Mouse (Mus musculus): ENCODE results near the gene Slamf9. TPM values are rescaled to one million over a fixed set of nuclear protein-coding genes. Genes with fewer than 3 reads are reported as not detected.

Gene Slamf9
- polyA plus RNA-seq, 1 experiment: 5.5 TPM

DNA sequence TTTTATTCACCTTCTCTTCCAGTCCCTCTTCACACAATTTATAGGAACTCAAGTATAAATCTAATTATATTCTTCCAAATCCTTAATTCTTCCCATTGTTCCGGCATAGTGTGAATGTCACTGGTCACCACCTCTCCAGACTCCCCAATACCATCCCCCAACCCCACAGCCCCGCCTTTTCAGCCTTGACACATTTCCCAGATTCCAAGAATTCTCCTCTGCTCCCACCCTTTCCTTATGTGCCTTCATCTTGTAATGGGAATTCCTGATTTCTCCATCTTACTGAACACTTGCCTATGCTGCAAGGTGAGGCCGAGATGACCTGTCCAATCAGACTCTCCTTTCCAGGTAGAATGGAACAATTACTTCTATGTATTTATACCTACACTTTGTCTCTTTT, 17.1 kb upstream of the Slamf9 start:
- no peak for TF ChIP-seq POLR2A (IDR thresholded peaks at IDR 0.05; ENCODE audit: low read depth, low read length)
- no peak for TF ChIP-seq CTCF (IDR thresholded peaks at IDR 0.05; ENCODE audit: extremely low read depth, insufficient read depth, insufficient read length, insufficient replicate concordance)
- Histone ChIP-seq H3K36me3 (ENCODE audit: control insufficient read depth, insufficient read depth, low read length) (no peaks in the 10 kb centered on the region), H3K4me1 (ENCODE audit: control insufficient read depth, insufficient read depth, insufficient read length) (peaks cover 9% of the 10 kb centered on the region), H3K27ac (ENCODE audit: insufficient read depth, low read length) (no peak overlapping the region), H3K4me3 (ENCODE audit: extremely low read depth, insufficient read depth, insufficient read length) (no peak overlapping the region), H3K27me3 (ENCODE audit: control insufficient read depth, insufficient read depth, low read length) (no peaks in the 10 kb centered on the region)
- 93% methylated on average over 3 of the region's 3 CpGs for WGBS
- no peak for DNase-seq (ENCODE audit: low read depth in 1 of 2, low spot score in 2 of 2)

- Histone ChIP-seq H3K27me3 (ENCODE audit: control insufficient read depth, insufficient read depth, low read length) (no peaks in the 10 kb centered on the region), H3K27ac (ENCODE audit: insufficient read depth, low read length) (no peak overlapping the region), H3K4me1 (ENCODE audit: control insufficient read depth, insufficient read depth, insufficient read length) (peaks cover 3% of the 10 kb centered on the region; the same call in 1 of the 2 replicates), H3K36me3 (ENCODE audit: control insufficient read depth, insufficient read depth, low read length) (no peaks in the 10 kb centered on the region), H3K4me3 (ENCODE audit: extremely low read depth, insufficient read depth, insufficient read length) (no peak overlapping the region)
- DNase-seq (ENCODE audit: low read depth in 1 of 2, low spot score in 2 of 2): no peak
- TF ChIP-seq CTCF (IDR thresholded peaks at IDR 0.05; ENCODE audit: extremely low read depth, insufficient read depth, insufficient read length, insufficient replicate concordance) (no peak), POLR2A (IDR thresholded peaks at IDR 0.05; ENCODE audit: low read depth, low read length) (no peak)
- WGBS: 90% methylated on average over 2 of the region's 2 CpGs
Observed at GRCm38 (mm10) chr1:172461602-172462001, 13.6 kb upstream of the Slamf9 start.

DNA sequence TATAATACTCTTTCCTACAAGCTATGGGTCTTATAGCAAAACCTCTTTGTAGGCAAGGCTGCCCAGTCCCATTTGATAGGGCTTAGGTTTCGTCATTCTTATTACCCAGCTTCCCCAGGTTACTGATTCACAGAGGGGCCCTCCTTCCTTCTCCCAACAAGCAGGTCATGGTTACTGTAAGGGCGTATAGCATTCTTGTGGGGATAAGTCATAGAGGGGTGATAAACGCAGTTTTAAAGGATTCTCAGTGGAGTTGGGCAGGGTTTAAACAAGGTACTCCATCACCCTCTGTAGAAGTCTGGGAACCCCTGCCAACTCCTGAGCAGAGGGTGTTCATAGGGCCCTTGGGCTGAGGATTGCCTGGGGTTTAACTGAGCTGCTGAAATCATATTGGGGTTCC, 12.6 kb upstream of the Slamf9 start:
- H3K27ac ChIP-seq (ENCODE audit: insufficient read depth, low read length): no peak overlapping the region
- H3K4me1 ChIP-seq (ENCODE audit: control insufficient read depth, insufficient read depth, insufficient read length): peaks cover 3% of the 10 kb centered on the region; the same call in 1 of the 2 replicates
- no peak for TF ChIP-seq CTCF (IDR thresholded peaks at IDR 0.05; ENCODE audit: extremely low read depth, insufficient read depth, insufficient read length, insufficient replicate concordance)
- no peak for TF ChIP-seq POLR2A (IDR thresholded peaks at IDR 0.05; ENCODE audit: low read depth, low read length)

GRCm38 (mm10) chr1:172463387-172464333, 11.5 kb upstream of the Slamf9 start:
- no peaks in the 10 kb centered on the region for H3K27me3 ChIP-seq (ENCODE audit: control insufficient read depth, insufficient read depth, low read length)
- peaks cover 3% of the 10 kb centered on the region; the same call in 1 of the 2 replicates for H3K4me1 ChIP-seq (ENCODE audit: control insufficient read depth, insufficient read depth, insufficient read length)
- TF ChIP-seq CTCF (IDR thresholded peaks at IDR 0.05; ENCODE audit: extremely low read depth, insufficient read depth, insufficient read length, insufficient replicate concordance) (no peak), POLR2A (IDR thresholded peaks at IDR 0.05; ENCODE audit: low read depth, low read length) (no peak)
- 63% methylated on average over 16 of the region's 16 CpGs for WGBS
- no peak overlapping the region for H3K27ac ChIP-seq (ENCODE audit: insufficient read depth, low read length)
- H3K36me3 ChIP-seq (ENCODE audit: control insufficient read depth, insufficient read depth, low read length): no peaks in the 10 kb centered on the region
- no peak for DNase-seq (ENCODE audit: low read depth in 1 of 2, low spot score in 2 of 2)
- no peak overlapping the region for H3K4me3 ChIP-seq (ENCODE audit: extremely low read depth, insufficient read depth, insufficient read length)

More for the DNA sequence above, 12.6 kb upstream of the Slamf9 start:
- 89% methylated on average over 3 of the region's 3 CpGs for WGBS
- H3K36me3 ChIP-seq (ENCODE audit: control insufficient read depth, insufficient read depth, low read length): no peaks in the 10 kb centered on the region
- no peaks in the 10 kb centered on the region for H3K27me3 ChIP-seq (ENCODE audit: control insufficient read depth, insufficient read depth, low read length)
- no peak for DNase-seq (ENCODE audit: low read depth in 1 of 2, low spot score in 2 of 2)
- H3K4me3 ChIP-seq (ENCODE audit: extremely low read depth, insufficient read depth, insufficient read length): no peak overlapping the region

DNA sequence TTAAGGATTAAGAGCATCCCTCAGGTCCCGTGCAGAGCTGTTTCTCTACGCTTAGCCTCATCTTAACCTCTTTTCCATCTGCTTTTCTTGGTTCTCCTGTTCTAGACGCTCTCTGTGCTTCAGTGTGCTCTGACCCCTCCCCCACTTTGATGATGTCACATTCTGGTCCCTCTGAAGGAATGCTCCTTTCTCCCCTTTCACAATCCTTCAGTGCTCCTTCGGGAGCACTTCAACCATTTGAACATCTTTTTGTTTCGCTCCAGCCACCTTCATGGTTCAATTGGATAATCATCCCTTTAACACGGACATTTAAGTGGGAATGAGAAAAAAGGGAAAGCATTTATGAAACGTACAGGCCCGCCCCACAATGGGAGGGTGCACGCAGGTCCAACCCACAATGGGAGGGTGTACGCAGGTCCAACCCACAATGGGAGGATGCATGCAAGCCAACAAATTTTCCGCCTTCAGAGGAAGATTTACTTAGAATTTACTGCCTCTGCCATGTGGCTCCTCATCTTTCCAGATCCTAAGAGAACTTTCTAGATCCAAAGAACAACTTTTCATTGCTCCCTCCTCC, 6.8 kb upstream of the Slamf9 start:
- Histone ChIP-seq H3K27ac (ENCODE audit: insufficient read depth, low read length) (no peak overlapping the region), H3K4me1 (ENCODE audit: control insufficient read depth, insufficient read depth, insufficient read length) (no peaks in the 10 kb centered on the region), H3K27me3 (ENCODE audit: control insufficient read depth, insufficient read depth, low read length) (no peaks in the 10 kb centered on the region), H3K4me3 (ENCODE audit: extremely low read depth, insufficient read depth, insufficient read length) (no peak overlapping the region), H3K36me3 (ENCODE audit: control insufficient read depth, insufficient read depth, low read length) (no peaks in the 10 kb centered on the region)
- TF ChIP-seq CTCF (IDR thresholded peaks at IDR 0.05; ENCODE audit: extremely low read depth, insufficient read depth, insufficient read length, insufficient replicate concordance): no peak
- WGBS: 91% methylated on average over 11 of the region's 11 CpGs
- DNase-seq (ENCODE audit: low read depth in 1 of 2, low spot score in 2 of 2): no peak

DNA sequence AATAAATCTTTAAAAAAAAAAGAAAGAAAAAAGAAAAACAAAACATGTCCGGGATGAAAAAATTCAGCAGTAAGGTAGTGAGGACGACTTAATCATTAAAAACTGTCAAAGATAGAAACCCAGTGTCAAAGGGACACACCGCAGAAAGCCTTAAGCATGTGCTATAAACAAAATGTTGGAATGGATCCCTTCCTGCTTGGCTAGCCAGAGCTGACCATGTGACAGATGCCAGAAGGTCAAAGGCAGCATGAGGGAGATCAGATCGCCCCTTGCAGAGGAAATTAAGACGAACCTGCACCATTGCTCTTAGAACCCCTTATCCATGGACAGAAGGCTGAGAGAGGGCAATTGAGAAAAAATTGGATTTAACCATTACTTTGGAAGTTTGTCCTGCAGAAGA, 5.8 kb upstream of the Slamf9 start:
- H3K4me3 ChIP-seq (ENCODE audit: extremely low read depth, insufficient read depth, insufficient read length): no peak overlapping the region
- no peak for DNase-seq (ENCODE audit: low read depth in 1 of 2, low spot score in 2 of 2)
- no peaks in the 10 kb centered on the region for H3K27me3 ChIP-seq (ENCODE audit: control insufficient read depth, insufficient read depth, low read length)
- H3K27ac ChIP-seq (ENCODE audit: insufficient read depth, low read length): no peak overlapping the region
- WGBS: 82% methylated on average over 5 of the region's 5 CpGs
- peaks cover 7% of the 10 kb centered on the region; the same call in 1 of the 2 replicates for H3K4me1 ChIP-seq (ENCODE audit: control insufficient read depth, insufficient read depth, insufficient read length)
- TF ChIP-seq CTCF (IDR thresholded peaks at IDR 0.05; ENCODE audit: extremely low read depth, insufficient read depth, insufficient read length, insufficient replicate concordance) (no peak), POLR2A (IDR thresholded peaks at IDR 0.05; ENCODE audit: low read depth, low read length) (no peak)
- H3K36me3 ChIP-seq (ENCODE audit: control insufficient read depth, insufficient read depth, low read length): no peaks in the 10 kb centered on the region

Data from spleen, adult 2 months (tissue).